Mouse (Mus musculus) spleen, adult 2 months (tissue): ENCODE results near the gene Cdyl. TPM values are rescaled to one million over a fixed set of nuclear protein-coding genes. Genes with fewer than 3 reads are reported as not detected.

Experiments
- DNase-seq, 2 experiments: peaks; one replicate each; pipeline versions ENCODE4 v3.0.0 to v3.0.0-alpha.2; 2012 to 2021; ENCODE audit warnings: low spot score in 2 of 2, low read depth in 1 of 2
- H3K27ac ChIP-seq: fragments of 200-500 bp; 2 replicates; pipeline ENCODE4 v1.5.1; 2012; ENCODE audit warnings: low read length, inconsistent platforms; ENCODE audit not compliant: insufficient read depth
- H3K27me3 ChIP-seq: fragments of 200-500 bp; 2 replicates; pipeline ENCODE4 v1.6.1; 2012; ENCODE audit warnings: mild to moderate bottlenecking, moderate library complexity, low read length, inconsistent platforms; ENCODE audit not compliant: control insufficient read depth, insufficient read depth
- H3K36me3 ChIP-seq: fragments of 200-500 bp; 2 replicates; pipeline ENCODE4 v1.6.1; 2012; ENCODE audit warnings: mild to moderate bottlenecking, low read length, inconsistent platforms; ENCODE audit not compliant: control insufficient read depth, insufficient read depth
- H3K4me1 ChIP-seq: fragments of 200-500 bp; 2 replicates; pipeline ENCODE4 v1.6.1; 2011; ENCODE audit warnings: inconsistent platforms; ENCODE audit not compliant: control insufficient read depth, insufficient read depth, insufficient read length
- H3K4me3 ChIP-seq: fragments of 200-500 bp; 2 replicates; pipeline ENCODE4 v1.5.1; 2011; ENCODE audit warnings: mild to moderate bottlenecking, inconsistent platforms; ENCODE audit not compliant: insufficient read depth, insufficient read length; ENCODE audit errors: extremely low read depth
- CTCF ChIP-seq: fragments of 200-500 bp; IDR thresholded peaks from 2 replicates; pipeline ENCODE4 v1.5.1; 2011; ENCODE audit warnings: mild to moderate bottlenecking, inconsistent platforms; ENCODE audit not compliant: insufficient read depth, insufficient read length, insufficient replicate concordance; ENCODE audit errors: extremely low read depth
- POLR2A ChIP-seq: fragments of 200-500 bp; IDR thresholded peaks from 2 replicates; pipeline ENCODE4 v1.6.1; 2011; ENCODE audit warnings: low read depth, low read length, inconsistent platforms
- WGBS: fragments of 180-500 bp; shearing (Covaris S2); methylation state at CpG from one replicate; pipeline ENCODE4 v1.1.7; 2018; 5-methylcytosine and 5-hydroxymethylcytosine counted together
- polyA plus RNA-seq: library from polyadenylated mRNA; depleted of rRNA; stranded (reverse); fragments of >200 nt; gene quantifications from 2 replicates; pipeline ENCODE4 v1.2.3, GENCODE M21; 2012

Gene Cdyl
- polyA plus RNA-seq, 1 experiment: 4.4 TPM

DNA sequence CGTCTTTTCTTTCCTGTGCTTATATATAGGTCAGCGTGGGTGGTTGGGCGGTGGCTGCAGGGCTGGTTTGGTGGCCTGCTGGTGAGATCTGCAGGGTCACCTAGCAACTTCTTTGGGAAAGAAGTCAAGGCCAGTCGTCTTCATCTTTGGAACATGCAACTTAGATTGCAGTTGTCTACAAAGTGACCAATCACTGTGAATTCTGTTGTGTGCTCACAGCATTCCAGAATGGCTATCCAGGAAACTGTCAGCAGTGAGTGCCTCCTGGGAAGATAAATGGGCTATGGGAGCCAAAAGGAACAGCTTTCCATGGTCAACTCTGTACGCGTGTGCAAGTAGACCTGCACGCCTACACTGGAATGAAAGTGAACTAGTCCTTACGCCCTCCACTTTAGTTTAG is 26.6 kb downstream of the Cdyl start:
- no peak overlapping the region for H3K4me3 ChIP-seq
- no peaks in the 10 kb centered on the region for H3K36me3 ChIP-seq
- H3K27me3 ChIP-seq: no peaks in the 10 kb centered on the region
- no peak overlapping the region for H3K27ac ChIP-seq
- no peaks in the 10 kb centered on the region for H3K4me1 ChIP-seq
- no peak for TF ChIP-seq CTCF
- TF ChIP-seq POLR2A: no peak
- no peak for DNase-seq
- 85% methylated on average over 8 of the region's 8 CpGs for whole genome bisulfite sequencing

DNA sequence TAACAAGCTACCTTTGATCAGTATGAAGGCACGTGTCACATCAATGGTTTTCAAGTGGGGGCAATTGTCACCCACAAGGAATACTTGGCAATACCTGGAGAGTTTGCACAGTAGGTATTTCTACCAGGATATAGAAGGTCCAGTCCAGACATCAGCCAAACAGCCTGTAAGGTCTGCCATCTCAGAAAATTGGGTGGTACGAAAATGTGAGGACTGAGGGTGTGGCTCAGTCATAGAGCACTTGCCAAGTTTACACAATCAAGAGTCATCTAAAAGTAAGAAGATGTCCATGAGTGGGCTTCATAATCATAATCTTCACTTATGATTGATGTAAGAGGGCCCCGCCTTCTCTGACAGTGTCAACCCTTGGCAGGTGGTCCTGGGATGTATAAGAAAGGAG is 29.9 kb downstream of the Cdyl start:
- Histone ChIP-seq H3K36me3 (no peaks in the 10 kb centered on the region), H3K27ac (no peak overlapping the region), H3K27me3 (no peaks in the 10 kb centered on the region), H3K4me3 (no peak overlapping the region), H3K4me1 (no peaks in the 10 kb centered on the region)
- WGBS: 93% methylated on average over 3 of the region's 3 CpGs
- DNase-seq: no peak
- TF ChIP-seq CTCF (no peak), POLR2A (no peak)

DNA sequence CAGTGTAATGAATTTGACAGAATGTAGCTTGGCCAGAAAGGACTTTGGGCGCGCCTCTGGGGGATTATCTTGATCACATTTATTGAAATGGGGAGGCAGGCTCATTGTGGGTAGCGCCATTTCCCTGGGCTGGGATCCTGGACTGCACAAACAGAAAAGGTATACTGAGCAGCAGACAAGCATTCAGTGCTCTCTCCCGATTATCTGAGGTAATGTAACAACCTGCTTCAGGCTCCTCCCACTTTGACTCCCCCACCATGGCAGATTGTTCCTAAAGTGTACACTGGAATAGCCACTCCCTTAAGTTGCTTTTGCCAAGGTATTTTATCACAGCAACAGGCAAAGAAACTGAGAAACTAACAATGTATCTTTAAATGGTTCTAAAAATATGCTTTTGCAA is 58.0 kb downstream of the Cdyl start:
- H3K4me3 ChIP-seq: no peak overlapping the region
- H3K36me3 ChIP-seq: no peaks in the 10 kb centered on the region
- 88% methylated on average over 4 of the region's 4 CpGs for WGBS
- TF ChIP-seq POLR2A (no peak), CTCF (no peak)
- no peak overlapping the region for H3K27ac ChIP-seq
- no peak for DNase-seq
- no peaks in the 10 kb centered on the region for H3K4me1 ChIP-seq
- no peaks in the 10 kb centered on the region for H3K27me3 ChIP-seq

GRCm38 (mm10) chr13:35719581-35719980 is 59.9 kb downstream of the Cdyl start:
- no peaks in the 10 kb centered on the region for H3K4me1 ChIP-seq
- TF ChIP-seq CTCF (no peak), POLR2A (no peak)
- no peak overlapping the region for H3K27ac ChIP-seq
- H3K4me3 ChIP-seq: no peak overlapping the region
- no peaks in the 10 kb centered on the region for H3K36me3 ChIP-seq
- 75% methylated on average over 6 of the region's 6 CpGs for WGBS
- no peak for DNase-seq
- no peaks in the 10 kb centered on the region for H3K27me3 ChIP-seq

DNA sequence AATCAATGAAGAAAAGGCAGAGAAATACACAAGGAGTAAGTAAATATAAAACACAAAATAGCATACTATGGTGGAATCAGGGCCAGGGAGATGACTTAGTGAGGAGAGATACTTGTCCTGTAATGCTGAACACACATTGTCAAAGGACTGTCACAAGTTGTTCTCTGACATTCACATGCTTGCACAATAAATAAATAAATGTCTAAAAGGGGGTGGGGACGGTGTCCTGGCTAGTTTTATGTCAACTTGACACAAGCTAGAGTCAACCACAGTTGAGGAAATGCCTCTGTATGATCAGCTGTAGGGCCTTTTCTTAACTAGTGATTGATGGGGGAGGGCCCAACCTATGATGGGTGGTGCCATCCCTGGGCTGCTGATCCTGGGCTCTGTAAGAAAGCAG is 63.4 kb downstream of the Cdyl start:
- Histone ChIP-seq H3K4me1 (no peaks in the 10 kb centered on the region), H3K36me3 (no peaks in the 10 kb centered on the region), H3K4me3 (no peak overlapping the region), H3K27me3 (no peaks in the 10 kb centered on the region), H3K27ac (no peak overlapping the region)
- DNase-seq: no peak
- WGBS: 90% methylated on average over 1 of the region's 1 CpGs
- TF ChIP-seq CTCF (no peak), POLR2A (no peak)

- H3K4me3 ChIP-seq: no peak overlapping the region
- no peaks in the 10 kb centered on the region for H3K4me1 ChIP-seq
- no peaks in the 10 kb centered on the region for H3K27me3 ChIP-seq
- no peak for DNase-seq
- no peak overlapping the region for H3K27ac ChIP-seq
- no peak for TF ChIP-seq CTCF
- TF ChIP-seq POLR2A: no peak
- WGBS: 91% methylated on average over 3 of the region's 3 CpGs
- H3K36me3 ChIP-seq: no peaks in the 10 kb centered on the region
Observed at GRCm38 (mm10) chr13:35726025-35726424, 66.4 kb downstream of the Cdyl start.

- no peak overlapping the region for H3K4me3 ChIP-seq
- WGBS: 87% methylated on average over 4 of the region's 4 CpGs
- no peaks in the 10 kb centered on the region for H3K36me3 ChIP-seq
- TF ChIP-seq POLR2A (no peak), CTCF (no peak)
- H3K4me1 ChIP-seq: no peaks in the 10 kb centered on the region
- no peaks in the 10 kb centered on the region for H3K27me3 ChIP-seq
- no peak for DNase-seq
- H3K27ac ChIP-seq: no peak overlapping the region
Observed at GRCm38 (mm10) chr13:35732131-35732530, 72.5 kb downstream of the Cdyl start.
